Mouse (Mus musculus): ENCODE results near the gene Klk1b27.
"Not testable (repeated sequence)": the region's sequence is repeated elsewhere in the genome, so short reads cannot be mapped to it uniquely, and the experiment has no call there.

Klk1b27 gene

GRCm38 (mm10) chr7:44051990-44052389, at the start of gene Klk1b27:
Klk1b27 (plus strand) TSS chr7:44052290.
- DNase-seq = not testable (repeated sequence)

- no peak for DNase-seq
Observed at GRCm38 (mm10) chr7:44004847-44005246, 47.2 kb upstream of the Klk1b27 start.

GRCm38 (mm10) chr7:44011868-44012267, 40.2 kb upstream of the Klk1b27 start, which contains the start of gene Klk1b26:
Klk1b26 (plus strand) TSS chr7:44012168.
- DNase-seq = not testable (repeated sequence)

- not testable (repeated sequence) for DNase-seq
Observed at GRCm38 (mm10) chr7:44014666-44015065, 37.4 kb upstream of the Klk1b27 start.

- no peak for DNase-seq
Observed at GRCm38 (mm10) chr7:44015071-44015470, 37.0 kb upstream of the Klk1b27 start.

GRCm38 (mm10) chr7:44072117-44072516, 20.0 kb downstream of the Klk1b27 start:
- DNase-seq = no peak

- DNase-seq = no peak
Observed at GRCm38 (mm10) chr7:44077703-44078102, 25.6 kb downstream of the Klk1b27 start.

- no peak for DNase-seq
Observed at GRCm38 (mm10) chr7:44096111-44096510, 44.0 kb downstream of the Klk1b27 start.

GRCm38 (mm10) chr7:44102028-44102427, 49.9 kb downstream of the Klk1b27 start, which contains the start of gene Klk1b21:
Klk1b21 (plus strand) TSS chr7:44102328.
- DNase-seq = not testable (repeated sequence)

Measured in cerebellum, postnatal 25 days (tissue).